Mouse (Mus musculus): ENCODE measurements around the gene Gm10197.

Gene Gm10197

GRCm38 (mm10) chr19:53360265-53360958, 11.2 kb downstream of the Gm10197 start:
- no peak for DNase-seq (ENCODE audit: extremely low spot score, low read depth, low spot score)

- DNase-seq (ENCODE audit: extremely low spot score, low read depth, low spot score) = no peak
Measured at GRCm38 (mm10) chr19:53359160-53360033, 12.2 kb downstream of the Gm10197 start.

GRCm38 (mm10) chr19:53355065-53355464, 16.5 kb downstream of the Gm10197 start:
- no peak for DNase-seq (ENCODE audit: extremely low spot score, low read depth, low spot score)

GRCm38 (mm10) chr19:53354271-53355000, 17.1 kb downstream of the Gm10197 start:
- no peak for DNase-seq (ENCODE audit: extremely low spot score, low read depth, low spot score)

GRCm38 (mm10) chr19:53353864-53354263, 17.7 kb downstream of the Gm10197 start:
- no peak for DNase-seq (ENCODE audit: extremely low spot score, low read depth, low spot score)

GRCm38 (mm10) chr19:53345766-53346165, 25.8 kb downstream of the Gm10197 start:
- DNase-seq (ENCODE audit: extremely low spot score, low read depth, low spot score) = no peak

- no peak for DNase-seq (ENCODE audit: extremely low spot score, low read depth, low spot score)
Measured at GRCm38 (mm10) chr19:53344062-53344461, 27.5 kb downstream of the Gm10197 start.

GRCm38 (mm10) chr19:53343174-53343881, 28.2 kb downstream of the Gm10197 start:
- no peak for DNase-seq (ENCODE audit: extremely low spot score, low read depth, low spot score)

- no peak for DNase-seq (ENCODE audit: extremely low spot score, low read depth, low spot score)
Measured at GRCm38 (mm10) chr19:53340423-53340822, 31.1 kb downstream of the Gm10197 start.

- no peak for DNase-seq (ENCODE audit: extremely low spot score, low read depth, low spot score)
Measured at GRCm38 (mm10) chr19:53335241-53335640, 36.3 kb downstream of the Gm10197 start.

- DNase-seq (ENCODE audit: extremely low spot score, low read depth, low spot score) = no peak
Measured at GRCm38 (mm10) chr19:53333730-53334129, 37.8 kb downstream of the Gm10197 start.

GRCm38 (mm10) chr19:53331882-53332500, 39.6 kb downstream of the Gm10197 start:
- no peak for DNase-seq (ENCODE audit: extremely low spot score, low read depth, low spot score)

GRCm38 (mm10) chr19:53329992-53330381, 41.6 kb downstream of the Gm10197 start:
- DNase-seq (ENCODE audit: extremely low spot score, low read depth, low spot score) = no peak

- DNase-seq (ENCODE audit: extremely low spot score, low read depth, low spot score) = no peak
Measured at GRCm38 (mm10) chr19:53329221-53329991, 42.2 kb downstream of the Gm10197 start.

- no peak for DNase-seq (ENCODE audit: extremely low spot score, low read depth, low spot score)
Measured at GRCm38 (mm10) chr19:53328116-53328515, 43.5 kb downstream of the Gm10197 start.

- DNase-seq (ENCODE audit: extremely low spot score, low read depth, low spot score) = no peak
Measured at GRCm38 (mm10) chr19:53325578-53326295, 45.8 kb downstream of the Gm10197 start.

GRCm38 (mm10) chr19:53324866-53325265, 46.7 kb downstream of the Gm10197 start:
- DNase-seq (ENCODE audit: extremely low spot score, low read depth, low spot score) = no peak

GRCm38 (mm10) chr19:53322438-53323048, 49.0 kb downstream of the Gm10197 start:
- DNase-seq (ENCODE audit: extremely low spot score, low read depth, low spot score) = no peak
